Mouse (Mus musculus) ES-E14 (cell line): Measurements from ENCODE around the gene Gabra4. TPM values are rescaled to one million over a fixed set of nuclear protein-coding genes. Genes with fewer than 3 reads are reported as not detected.

ENCODE experiments used
- DNase-seq: peaks from one replicate; pipeline ENCODE4 v3.0.0-alpha.2; 2013; ENCODE audit warnings: low read depth, low spot score
- H3K27ac ChIP-seq: 2 replicates; pipeline ENCODE4 v1.5.1; 2012; ENCODE audit warnings: low read depth, mild to moderate bottlenecking, low read length, moderate library complexity, mixed read lengths; ENCODE audit not compliant: poor library complexity, insufficient read depth, severe bottlenecking
- H3K36me3 ChIP-seq: 2 replicates; pipeline ENCODE4 v1.6.1; 2012; ENCODE audit warnings: mild to moderate bottlenecking, low read length, moderate library complexity, mixed read lengths; ENCODE audit not compliant: control insufficient read depth, poor library complexity, insufficient read depth, severe bottlenecking
- H3K4me1 ChIP-seq, 2 experiments: fragments of 150-350 bp in 1 of 2; sonication (generic) in 1 of 2; 2 replicates each; pipeline ENCODE4 v1.6.1; 2012; ENCODE audit warnings: low read length in 2 of 2, mild to moderate bottlenecking in 1 of 2, mixed read lengths in 1 of 2; ENCODE audit not compliant: control insufficient read depth in 2 of 2, insufficient read depth in 2 of 2, poor library complexity in 1 of 2
- H3K4me3 ChIP-seq, 2 experiments: fragments of 150-350 bp in 1 of 2; sonication (generic) in 1 of 2; 2 replicates each; pipeline ENCODE4 v1.5.1; 2012; ENCODE audit warnings: low read length in 2 of 2, low read depth in 1 of 2, mild to moderate bottlenecking in 1 of 2, mixed read lengths in 1 of 2; ENCODE audit not compliant: insufficient read depth in 1 of 2, poor library complexity in 1 of 2, severe bottlenecking in 1 of 2
- H3K9ac ChIP-seq: 2 replicates; pipeline ENCODE4 v1.6.1; 2012; ENCODE audit warnings: low read depth, mild to moderate bottlenecking, low read length, mixed read lengths; ENCODE audit not compliant: poor library complexity, insufficient read depth, severe bottlenecking
- H3K9me3 ChIP-seq: fragments of 150-350 bp; sonication (generic); 2 replicates; pipeline ENCODE4 v1.6.1; 2012; ENCODE audit warnings: low read depth, mild to moderate bottlenecking, low read length; ENCODE audit not compliant: control insufficient read depth, insufficient read depth
- CHD2 ChIP-seq: IDR thresholded peaks from 2 replicates; pipeline ENCODE4 v1.6.1; 2014; ENCODE audit warnings: mild to moderate bottlenecking, low read depth, low read length, inconsistent platforms
- HCFC1 ChIP-seq: IDR thresholded peaks from 2 replicates; pipeline ENCODE4 v1.6.1; 2012; ENCODE audit warnings: low read length, inconsistent platforms, borderline replicate concordance; ENCODE audit not compliant: insufficient read depth
- MAFK ChIP-seq: IDR thresholded peaks from 2 replicates; pipeline ENCODE4 v1.6.1; 2014; ENCODE audit warnings: mild to moderate bottlenecking, low read depth, low read length, inconsistent platforms; ENCODE audit not compliant: insufficient read depth
- ZC3H11A ChIP-seq: IDR thresholded peaks from 2 replicates; pipeline ENCODE4 v1.6.1; 2012; ENCODE audit warnings: low read depth, mild to moderate bottlenecking, inconsistent platforms, low read length, borderline replicate concordance
- ZNF384 ChIP-seq: IDR thresholded peaks from 2 replicates; pipeline ENCODE4 v1.6.1; 2012; ENCODE audit warnings: low read depth, low read length, inconsistent platforms
- in situ Hi-C, 2 experiments: fragments of 600-800 bp; cut with MboI; formaldehyde crosslinking; loops; one replicate each; pipeline ENCODE4 v1.15.1; 2025; ENCODE audit warnings: low sequenced_read_pairs in 2 of 2, inconsistent platforms in 1 of 2; ENCODE audit not compliant: unreplicated experiment in 2 of 2
- total RNA-seq: library from RNA; depleted of rRNA; stranded (reverse); fragments of 300-350 nt; gene quantifications from 2 replicates; pipeline ENCODE4 v1.2.3, GENCODE M21; 2012; rRNA removed

The Gabra4 gene
- 0.53 and 0.76 TPM in 2 replicates for total RNA-seq

- Histone ChIP-seq H3K9me3 (no peaks in the 10 kb centered on the region), H3K9ac (peak within 1 kb of the TSS; percentile 49; the same call in 1 of the 2 replicates), H3K27ac (no peak within 1 kb of the TSS), H3K4me1 (no peaks in the 10 kb centered on the region), H3K4me3 (peak within 1 kb of the TSS; percentile 51 to 72), H3K36me3 (no peaks in the 10 kb centered on the region)
- no peak for TF ChIP-seq HCFC1
- no peak for TF ChIP-seq ZNF384
- no peak for TF ChIP-seq CHD2
- TF ChIP-seq ZC3H11A: no peak
- TF ChIP-seq MAFK: no peak
- in situ Hi-C loops: no loop called here
- DNase-seq: peak; percentile 24
Observed at GRCm38 (mm10) chr5:71658115-71658497, at the start of gene Gabra4. Gene Gabra4, minus strand, starts transcription at chr5:71658308.

- H3K4me3 ChIP-seq: peak overlapping the region; percentile 75 to 79
- no peak overlapping the region for H3K27ac ChIP-seq
- DNase-seq: peak; percentile 28
- H3K36me3 ChIP-seq: no peaks in the 10 kb centered on the region
- TF ChIP-seq MAFK: no peak
- TF ChIP-seq CHD2: no peak
- TF ChIP-seq ZNF384: no peak
- no peak for TF ChIP-seq HCFC1
- TF ChIP-seq ZC3H11A: no peak
- in situ Hi-C loops: no loop called here
- H3K9ac ChIP-seq: peak overlapping the region; percentile 34; the same call in 1 of the 2 replicates
- peaks cover 0 to 2% of the 10 kb centered on the region in 2 experiments; a peak in 1 of 4 replicates for H3K4me1 ChIP-seq
- no peaks in the 10 kb centered on the region for H3K9me3 ChIP-seq
Observed at GRCm38 (mm10) chr5:71701273-71701614, 43.1 kb upstream of the Gabra4 start.

- H3K4me3 ChIP-seq: peak overlapping the region; percentile 75 to 79
- peaks cover 0 to 2% of the 10 kb centered on the region in 2 experiments; a peak in 1 of 4 replicates for H3K4me1 ChIP-seq
- DNase-seq: no peak
- in situ Hi-C loops: no loop called here
- H3K9ac ChIP-seq: peak overlapping the region; percentile 44; the same call in 1 of the 2 replicates
- H3K27ac ChIP-seq: no peak overlapping the region
- no peaks in the 10 kb centered on the region for H3K9me3 ChIP-seq
- H3K36me3 ChIP-seq: no peaks in the 10 kb centered on the region
- no peak for TF ChIP-seq MAFK
- TF ChIP-seq CHD2: no peak
- no peak for TF ChIP-seq ZNF384
- TF ChIP-seq ZC3H11A: no peak
- TF ChIP-seq HCFC1: no peak
Observed at GRCm38 (mm10) chr5:71700468-71701272, 42.6 kb upstream of the Gabra4 start.

- DNase-seq: no peak
- in situ Hi-C loops: no loop called here
- peaks cover 0 to 2% of the 10 kb centered on the region in 2 experiments; a peak in 1 of 4 replicates for H3K4me1 ChIP-seq
Observed at GRCm38 (mm10) chr5:71699696-71700467, 41.8 kb upstream of the Gabra4 start.

More at GRCm38 (mm10) chr5:71699696-71700467, 41.8 kb upstream of the Gabra4 start:
- Histone ChIP-seq H3K9me3 (no peaks in the 10 kb centered on the region), H3K36me3 (no peaks in the 10 kb centered on the region), H3K27ac (no peak overlapping the region), H3K4me3 (peak overlapping the region in 1 of 2 experiments; percentile 75; a peak in 2 of 4 replicates), H3K9ac (no peak overlapping the region)
- TF ChIP-seq MAFK: no peak
